Mouse (Mus musculus) forebrain, embryonic 10.5 days (tissue): ENCODE results near the gene Iqch. TPM values are rescaled to one million over a fixed set of nuclear protein-coding genes. Genes with fewer than 3 reads are reported as not detected.

ENCODE experiments used
- DNase-seq: peaks from one replicate; pipeline ENCODE4 v3.0.0-alpha.2; 2017; ENCODE audit warnings: low spot score; ENCODE audit errors: extremely low spot score
- H3K27ac ChIP-seq: fragments of 300-500 bp; sonication (generic); 2 replicates; pipeline ENCODE4 v1.5.1; 2016; ENCODE audit warnings: mild to moderate bottlenecking
- H3K27me3 ChIP-seq: fragments of 300-500 bp; sonication (generic); 2 replicates; pipeline ENCODE4 v1.6.1; 2016; ENCODE audit warnings: mild to moderate bottlenecking; ENCODE audit not compliant: poor library complexity, severe bottlenecking
- H3K36me3 ChIP-seq: fragments of 300-500 bp; sonication (generic); replicated peaks from 2 replicates; pipeline ENCODE4 v1.6.1; 2016; ENCODE audit warnings: mild to moderate bottlenecking, moderate library complexity
- H3K4me1 ChIP-seq: fragments of 300-500 bp; sonication (generic); 2 replicates; pipeline ENCODE4 v1.6.1; 2016
- H3K4me3 ChIP-seq: fragments of 300-500 bp; sonication (generic); 2 replicates; pipeline ENCODE4 v1.5.1; 2016; ENCODE audit warnings: mild to moderate bottlenecking, moderate library complexity
- H3K9me3 ChIP-seq: fragments of 300-500 bp; sonication (generic); 2 replicates; pipeline ENCODE4 v1.6.1; 2016; ENCODE audit warnings: mild to moderate bottlenecking, moderate library complexity
- WGBS: fragments of 180-500 bp; shearing (Covaris S2); methylation state at CpG from one replicate; pipeline ENCODE4 v1.1.7; 2016; 5-methylcytosine and 5-hydroxymethylcytosine counted together
- polyA plus RNA-seq: library from polyadenylated mRNA; unstranded; fragments of >200 nt; fragmentation: Nextera tagmentation; extraction: Ambion mirVana; gene quantifications from 2 replicates; pipeline ENCODE4 v1.2.1, GENCODE M21; 2016

The Iqch gene
- polyA plus RNA-seq, 1 experiment from 2014 or later, result 0.04 TPM

- 94% methylated on average over 2 of the region's 2 CpGs for WGBS
- peaks cover 35% of the 10 kb centered on the region for H3K4me1 ChIP-seq
- H3K4me3 ChIP-seq, result no peak overlapping the region
- peaks cover 55% of the 10 kb centered on the region for H3K36me3 ChIP-seq
- no peak overlapping the region for H3K27ac ChIP-seq
- no peaks in the 10 kb centered on the region for H3K27me3 ChIP-seq
- H3K9me3 ChIP-seq, result no peaks in the 10 kb centered on the region
- no peak for DNase-seq
These were observed 229.0 kb downstream of the Iqch start for GRCm38 (mm10) chr9:63373315-63373714.

- Histone ChIP-seq H3K4me3 (no peak overlapping the region), H3K4me1 (peaks cover 34% of the 10 kb centered on the region), H3K36me3 (peaks cover 58% of the 10 kb centered on the region), H3K9me3 (no peaks in the 10 kb centered on the region), H3K27ac (no peak overlapping the region), H3K27me3 (no peaks in the 10 kb centered on the region)
- no peak for DNase-seq
- WGBS, result 71% methylated on average over 8 of the region's 8 CpGs
These were observed 229.8 kb downstream of the Iqch start for GRCm38 (mm10) chr9:63372541-63372940.

Other genes with a start within 250 kb of the Iqch start
- 33.8 and 34.2 TPM in 2 replicates for gene Map2k5, start 224.6 kb downstream of the Iqch start, polyA plus RNA-seq
- 39.4 and 40.5 TPM in 2 replicates for gene 2300009A05Rik, start 203.2 kb downstream of the Iqch start, polyA plus RNA-seq
- gene Aagab, start 167 bp upstream of the Iqch start, polyA plus RNA-seq, result 53.9 and 54.5 TPM in 2 replicates
- gene Smad3, start 155.5 kb upstream of the Iqch start, polyA plus RNA-seq, result 22.1 and 25.5 TPM in 2 replicates